Mouse (Mus musculus) stomach, postnatal 0 days (tissue): ENCODE results near the gene Ifnz.

Source experiments
- CTCF ChIP-seq: IDR thresholded peaks from 2 replicates; pipeline ENCODE4 v1.5.1; 2016; ENCODE audit warnings: antibody characterized with exemption, low read depth, mild to moderate bottlenecking, moderate library complexity
- EP300 ChIP-seq: optimal IDR thresholded peaks from 2 replicates; pipeline ENCODE3; 2016; ENCODE audit warnings: antibody characterized with exemption

GRCm38 (mm10) chr4:88830523-88830922, 48.6 kb downstream of the Ifnz start:
- peak; percentile 66 for TF ChIP-seq CTCF
- TF ChIP-seq EP300: no peak
